Mouse (Mus musculus) lung, embryonic 15.5 days (tissue): ENCODE results near the gene Mkrn1. TPM values are rescaled to one million over a fixed set of nuclear protein-coding genes. Genes with fewer than 3 reads are reported as not detected.
"Not testable (repeated sequence)": the region's sequence is repeated elsewhere in the genome, so short reads cannot be mapped to it uniquely, and the experiment has no call there.

ENCODE experiments used
- ATAC-seq: fragments of 200-750 bp; cut with Nextera tagmentation; 2 replicates; pipeline ENCODE4 v1.8.0; 2017; ENCODE audit warnings: moderate number of reproducible peaks, borderline replicate concordance; ENCODE audit not compliant: low FRiP score, low TSS enrichment; ENCODE audit errors: extremely low read depth
- H3K27ac ChIP-seq: fragments of 300-500 bp; sonication (generic); 2 replicates; pipeline ENCODE4 v1.5.1; 2015; ENCODE audit warnings: moderate library complexity, mild to moderate bottlenecking, inconsistent platforms
- H3K27me3 ChIP-seq: fragments of 300-500 bp; sonication (generic); 2 replicates; pipeline ENCODE4 v1.6.1; 2015; ENCODE audit warnings: inconsistent platforms
- H3K36me3 ChIP-seq: fragments of 300-500 bp; sonication (generic); 2 replicates; pipeline ENCODE4 v1.6.1; 2015; ENCODE audit warnings: inconsistent platforms
- H3K4me1 ChIP-seq: fragments of 300-500 bp; sonication (generic); 2 replicates; pipeline ENCODE4 v1.6.1; 2015; ENCODE audit warnings: inconsistent platforms
- H3K4me2 ChIP-seq: fragments of 300-500 bp; sonication (generic); 2 replicates; pipeline ENCODE4 v1.6.1; 2015; ENCODE audit warnings: inconsistent platforms, mild to moderate bottlenecking, moderate library complexity
- H3K4me3 ChIP-seq: fragments of 300-500 bp; sonication (generic); 2 replicates; pipeline ENCODE4 v1.5.1; 2015; ENCODE audit warnings: mild to moderate bottlenecking, inconsistent platforms
- H3K9ac ChIP-seq: fragments of 300-500 bp; sonication (generic); 2 replicates; pipeline ENCODE4 v1.6.1; 2015; ENCODE audit warnings: inconsistent platforms
- H3K9me3 ChIP-seq: fragments of 300-500 bp; sonication (generic); 2 replicates; pipeline ENCODE4 v1.6.1; 2016; ENCODE audit warnings: inconsistent platforms
- WGBS: fragments of 180-500 bp; shearing (Covaris S2); methylation state at CpG from one replicate; pipeline ENCODE4 v1.1.7; 2015; 5-methylcytosine and 5-hydroxymethylcytosine counted together
- polyA plus RNA-seq: library from polyadenylated mRNA; unstranded; fragments of >200 nt; fragmentation: Nextera tagmentation; extraction: Ambion mirVana; gene quantifications from 2 replicates; pipeline ENCODE4 v1.2.1, GENCODE M21; 2015

Gene Mkrn1
- polyA plus RNA-seq, 1 experiment from 2014 or later: 66.5 TPM

DNA sequence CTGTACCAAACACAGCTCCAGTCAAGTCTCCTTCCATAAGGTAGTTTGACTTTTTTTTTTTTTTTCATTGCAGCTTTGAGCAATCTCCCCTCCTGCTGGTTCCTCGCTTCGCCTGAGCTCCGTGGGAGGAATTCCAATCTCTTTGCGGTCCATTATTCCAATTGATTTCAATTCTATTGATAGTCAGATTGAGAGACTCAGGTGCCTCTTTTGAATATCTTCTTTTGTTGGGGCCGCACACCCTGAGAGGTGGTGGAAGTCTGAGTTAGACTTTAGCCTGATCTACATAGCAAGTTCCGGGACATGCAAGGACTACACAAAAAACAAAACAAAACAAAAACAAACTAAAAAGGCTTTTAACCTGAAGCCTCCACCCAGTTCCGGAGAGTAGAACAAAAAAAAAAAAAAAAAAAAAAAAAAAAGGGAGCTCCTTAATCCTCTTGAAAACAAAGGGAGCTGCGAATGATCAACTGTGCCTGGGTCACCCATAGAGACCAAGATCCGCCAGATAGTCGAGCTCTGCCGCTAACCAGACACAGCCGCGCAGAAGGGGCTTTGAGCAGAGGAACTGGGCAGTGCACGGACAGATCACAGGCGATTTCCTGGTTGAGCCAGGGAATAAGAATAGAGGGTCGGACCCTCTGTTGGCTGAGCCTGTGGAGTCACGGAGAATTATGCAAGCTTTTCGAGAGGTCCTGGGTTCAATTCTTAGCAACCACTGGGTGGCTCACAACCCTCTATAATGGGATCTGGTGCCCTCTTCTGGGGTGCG is 25.7 kb upstream of the Mkrn1 start:
- Histone ChIP-seq H3K36me3 (no peaks in the 10 kb centered on the region), H3K27ac (no peak overlapping the region), H3K27me3 (no peaks in the 10 kb centered on the region), H3K9me3 (no peaks in the 10 kb centered on the region), H3K9ac (no peak overlapping the region), H3K4me2 (no peak overlapping the region), H3K4me3 (no peak overlapping the region), H3K4me1 (no peaks in the 10 kb centered on the region)
- ATAC-seq: no peak
- WGBS: 18% methylated on average over 19 of the region's 19 CpGs

DNA sequence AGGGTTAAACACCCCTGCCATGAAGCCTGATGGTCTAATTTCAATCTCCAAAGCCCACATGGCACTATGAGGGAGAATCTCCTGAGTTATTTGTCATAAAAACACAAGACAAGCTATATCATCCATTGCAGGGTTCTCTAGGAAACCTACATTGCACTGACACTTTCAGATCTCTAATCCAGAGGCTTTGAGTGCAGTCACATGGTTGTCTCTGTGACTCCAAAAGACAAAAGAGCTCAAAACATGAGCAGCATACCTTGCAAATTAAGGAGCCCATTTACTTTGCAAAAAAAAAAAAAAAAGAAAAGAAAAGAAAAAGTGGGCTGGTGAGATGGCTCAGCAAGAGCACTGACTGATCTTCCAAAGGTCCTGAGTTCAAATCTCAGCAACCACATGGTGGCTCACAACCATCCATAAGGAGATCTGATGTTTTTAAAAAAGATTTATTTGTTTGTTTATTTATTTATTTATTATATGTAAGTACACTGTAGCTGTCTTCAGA is 22.6 kb upstream of the Mkrn1 start:
- Histone ChIP-seq H3K4me2 (no peak overlapping the region), H3K4me1 (no peaks in the 10 kb centered on the region)

DNA sequence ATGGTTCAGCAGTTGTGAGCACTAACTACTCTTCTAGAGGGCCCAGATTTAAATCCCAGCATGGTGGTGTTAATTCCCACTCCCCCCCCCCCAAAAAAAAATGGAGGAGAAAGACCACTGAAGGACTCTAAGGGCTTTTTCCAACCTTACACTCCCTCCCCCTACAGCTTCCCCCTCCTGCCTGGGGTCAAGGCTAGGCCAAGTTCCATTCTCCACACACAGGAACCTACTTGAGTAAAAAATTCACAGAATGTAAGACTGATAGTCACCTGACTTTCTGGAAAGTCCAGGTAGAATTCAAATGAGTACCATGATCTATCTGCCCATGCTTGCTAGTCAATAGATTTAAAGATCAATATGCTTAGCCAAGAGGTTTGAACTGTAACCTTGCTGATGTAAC is 19.9 kb upstream of the Mkrn1 start:
- Histone ChIP-seq H3K9me3 (no peaks in the 10 kb centered on the region), H3K9ac (no peak overlapping the region), H3K27me3 (no peaks in the 10 kb centered on the region), H3K36me3 (no peaks in the 10 kb centered on the region), H3K4me3 (no peak overlapping the region), H3K4me2 (no peak overlapping the region), H3K4me1 (no peaks in the 10 kb centered on the region), H3K27ac (no peak overlapping the region)
- no peak for ATAC-seq

More for the DNA sequence above, 22.6 kb upstream of the Mkrn1 start:
- Histone ChIP-seq H3K27me3 (no peaks in the 10 kb centered on the region), H3K36me3 (no peaks in the 10 kb centered on the region), H3K9me3 (no peaks in the 10 kb centered on the region), H3K4me3 (no peak overlapping the region), H3K9ac (no peak overlapping the region), H3K27ac (no peak overlapping the region)
- ATAC-seq: no peak

DNA sequence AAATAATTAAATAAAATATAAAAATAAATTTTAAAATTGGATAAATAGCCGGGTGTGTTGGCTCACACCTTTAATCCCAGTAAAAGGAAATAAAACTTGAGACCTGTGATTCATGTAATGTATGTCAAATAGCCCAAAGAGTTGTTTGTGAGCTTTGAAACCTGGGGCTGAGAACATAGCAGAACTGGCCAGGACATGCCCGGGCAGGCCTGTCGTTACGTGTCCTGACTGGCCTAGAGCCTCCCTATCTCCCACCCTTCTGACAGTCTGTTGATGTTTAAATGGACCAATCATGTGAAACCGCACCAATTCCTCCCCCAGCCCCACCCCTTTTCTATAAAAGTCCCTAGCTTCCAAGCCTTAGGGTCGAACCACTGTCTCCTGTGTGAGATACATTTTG is 17.3 kb upstream of the Mkrn1 start:
- H3K27ac ChIP-seq, H3K27me3 ChIP-seq, H3K4me1 ChIP-seq, H3K9ac ChIP-seq, H3K4me3 ChIP-seq, ATAC-seq, H3K4me2 ChIP-seq, H3K9me3 ChIP-seq, H3K36me3 ChIP-seq: not testable (repeated sequence)
- WGBS: 82% methylated on average over 6 of the region's 6 CpGs

DNA sequence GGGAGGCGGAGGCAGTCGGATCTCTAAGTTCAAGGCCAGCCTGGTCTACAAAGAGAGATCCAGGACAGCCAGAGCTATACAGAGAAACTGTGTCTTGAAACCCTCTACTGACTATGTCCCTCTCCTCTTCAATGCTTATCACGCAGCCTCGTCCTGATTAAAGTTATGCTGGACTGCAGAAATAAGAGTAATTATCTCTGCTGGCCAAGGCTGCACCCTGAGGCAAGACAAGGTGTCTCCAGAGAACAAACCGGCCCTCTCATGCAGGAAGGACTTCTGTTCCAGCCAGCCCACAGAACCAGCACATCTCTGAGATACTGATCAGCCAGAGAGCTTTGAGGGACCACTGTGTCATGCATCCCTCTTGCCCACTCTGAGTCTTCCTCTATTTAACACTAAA is 15.6 kb upstream of the Mkrn1 start:
- Histone ChIP-seq H3K4me3 (no peak overlapping the region), H3K9ac (no peak overlapping the region), H3K9me3 (no peaks in the 10 kb centered on the region), H3K27me3 (no peaks in the 10 kb centered on the region), H3K4me1 (no peaks in the 10 kb centered on the region), H3K36me3 (no peaks in the 10 kb centered on the region), H3K27ac (no peak overlapping the region), H3K4me2 (no peak overlapping the region)
- 80% methylated on average over 5 of the region's 5 CpGs for WGBS
- no peak for ATAC-seq

DNA sequence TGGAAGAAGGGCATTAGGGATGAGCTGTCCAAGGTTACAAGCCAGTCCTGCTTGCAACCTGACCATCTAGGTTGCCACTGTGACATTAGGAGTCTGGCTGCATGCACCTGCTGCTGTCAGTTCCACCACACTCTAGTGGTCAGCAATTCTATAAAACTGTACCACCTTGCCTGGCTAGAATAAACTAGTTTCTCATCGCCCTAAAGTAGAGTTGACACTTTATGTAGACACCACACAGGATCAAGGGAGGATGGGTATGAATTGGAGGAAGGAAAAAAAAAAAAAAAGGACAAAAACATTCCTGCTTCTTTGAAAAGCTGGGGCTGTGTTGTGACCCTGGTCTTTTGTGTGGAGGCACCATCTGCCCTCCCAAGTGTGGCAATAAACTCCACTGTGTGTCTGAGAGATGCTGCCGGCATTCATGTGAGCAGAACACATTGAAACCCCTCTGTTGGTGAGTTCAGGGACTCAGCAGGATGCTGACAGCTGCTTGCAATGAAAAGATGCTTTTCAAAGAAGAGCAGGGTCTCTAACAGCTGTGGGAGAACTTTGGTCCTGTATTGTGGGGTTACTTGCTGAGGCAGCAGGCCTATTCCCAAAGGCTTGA is 14.7 kb upstream of the Mkrn1 start:
- no peak for ATAC-seq
- 66% methylated on average over 2 of the region's 2 CpGs for WGBS
- H3K9me3 ChIP-seq: no peaks in the 10 kb centered on the region
- H3K4me1 ChIP-seq: no peaks in the 10 kb centered on the region
- H3K4me2 ChIP-seq: no peak overlapping the region
- no peak overlapping the region for H3K9ac ChIP-seq
- H3K36me3 ChIP-seq: no peaks in the 10 kb centered on the region
- H3K27ac ChIP-seq: no peak overlapping the region
- H3K4me3 ChIP-seq: no peak overlapping the region
- no peaks in the 10 kb centered on the region for H3K27me3 ChIP-seq

DNA sequence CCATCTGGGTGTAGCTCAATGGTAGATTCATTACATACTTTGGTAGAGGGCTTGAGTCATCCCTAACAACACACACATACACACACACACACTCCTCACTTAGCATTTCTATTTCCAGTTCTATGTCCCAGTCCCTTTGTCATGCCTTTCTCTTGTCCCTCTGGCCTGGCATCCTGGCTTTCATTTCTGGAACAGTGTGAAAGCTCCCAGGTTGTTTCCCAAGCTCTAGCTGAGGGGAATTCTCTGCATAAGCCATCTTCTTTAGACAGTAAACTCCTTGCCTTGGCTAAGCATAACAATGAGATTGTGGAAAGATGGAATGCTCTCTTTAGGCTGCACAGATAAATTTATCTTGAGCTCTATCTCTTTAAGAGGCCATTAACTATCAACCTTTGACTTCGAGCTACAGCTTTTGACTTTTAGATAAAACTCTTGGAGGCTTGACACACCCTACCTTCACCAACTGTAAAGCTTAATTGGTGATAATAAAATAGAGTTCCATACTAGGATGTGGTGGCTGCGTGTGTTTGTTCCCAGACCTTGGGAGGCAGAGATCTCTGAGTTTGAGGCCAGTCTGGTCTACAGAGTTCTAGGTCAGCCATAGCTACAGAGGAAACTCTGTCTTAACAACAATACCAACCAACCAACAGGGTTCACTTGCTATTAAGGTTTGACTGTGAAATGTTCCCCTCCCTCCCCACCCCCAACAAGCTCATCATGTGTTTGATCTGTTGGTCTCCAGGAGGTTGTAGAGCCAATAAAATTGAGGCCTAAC is 14.0 kb upstream of the Mkrn1 start:
- Histone ChIP-seq H3K4me3 (no peak overlapping the region), H3K36me3 (no peaks in the 10 kb centered on the region), H3K9ac (no peak overlapping the region), H3K4me1 (no peaks in the 10 kb centered on the region), H3K4me2 (no peak overlapping the region), H3K9me3 (no peaks in the 10 kb centered on the region), H3K27ac (no peak overlapping the region), H3K27me3 (no peaks in the 10 kb centered on the region)
- WGBS: 52% methylated on average over 2 of the region's 2 CpGs
- no peak for ATAC-seq

DNA sequence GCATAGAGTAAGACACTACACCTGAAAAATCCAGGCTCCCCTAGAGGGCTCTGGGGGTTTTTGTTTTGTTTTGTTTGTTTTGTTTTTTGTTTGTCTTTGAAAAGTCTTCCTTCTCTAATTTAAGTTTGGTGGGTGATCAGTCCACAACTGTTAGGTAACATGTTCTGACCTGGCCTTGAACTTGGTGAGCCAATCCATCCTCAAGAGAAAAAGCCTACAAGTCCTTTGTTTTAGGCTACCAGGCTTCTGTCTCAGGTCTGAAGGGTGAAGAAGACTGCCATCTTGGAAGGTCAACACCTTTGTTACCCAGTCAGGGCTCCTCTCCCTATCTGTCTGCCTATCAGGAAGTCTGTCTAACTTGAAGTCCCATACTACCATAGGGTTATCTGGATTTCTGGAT is 13.4 kb upstream of the Mkrn1 start:
- H3K4me3 ChIP-seq: no peak overlapping the region
- H3K27ac ChIP-seq: no peak overlapping the region
- H3K4me2 ChIP-seq: no peak overlapping the region
- ATAC-seq: no peak
- H3K4me1 ChIP-seq: no peaks in the 10 kb centered on the region
- no peaks in the 10 kb centered on the region for H3K27me3 ChIP-seq
- H3K9ac ChIP-seq: no peak overlapping the region
- H3K9me3 ChIP-seq: no peaks in the 10 kb centered on the region
- no peaks in the 10 kb centered on the region for H3K36me3 ChIP-seq

DNA sequence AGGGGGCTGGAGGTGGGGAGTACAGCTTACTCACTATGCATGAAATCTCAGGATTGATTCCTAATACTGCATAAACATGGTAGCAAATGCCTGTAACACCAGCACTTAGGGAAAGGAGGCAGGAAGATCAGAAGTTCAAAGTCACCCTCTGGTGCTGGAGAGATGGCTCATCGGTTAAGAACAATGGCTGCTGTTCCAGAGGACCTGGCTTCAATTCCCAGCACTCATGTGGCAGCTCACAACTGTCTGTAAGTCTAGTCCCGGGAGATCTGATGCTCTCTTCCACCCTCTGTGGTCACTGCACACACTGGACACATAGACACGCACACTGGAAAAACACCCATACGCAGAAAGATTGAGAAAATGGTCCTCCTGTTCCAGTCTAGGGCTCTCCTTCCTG is 12.9 kb upstream of the Mkrn1 start:
- H3K4me1 ChIP-seq: no peaks in the 10 kb centered on the region
- H3K27me3 ChIP-seq: no peaks in the 10 kb centered on the region
- no peaks in the 10 kb centered on the region for H3K36me3 ChIP-seq
- H3K9ac ChIP-seq: no peak overlapping the region
- H3K9me3 ChIP-seq: no peaks in the 10 kb centered on the region
- ATAC-seq: no peak
- H3K27ac ChIP-seq: no peak overlapping the region
- 85% methylated on average over 4 of the region's 4 CpGs for WGBS
- no peak overlapping the region for H3K4me2 ChIP-seq
- H3K4me3 ChIP-seq: no peak overlapping the region

DNA sequence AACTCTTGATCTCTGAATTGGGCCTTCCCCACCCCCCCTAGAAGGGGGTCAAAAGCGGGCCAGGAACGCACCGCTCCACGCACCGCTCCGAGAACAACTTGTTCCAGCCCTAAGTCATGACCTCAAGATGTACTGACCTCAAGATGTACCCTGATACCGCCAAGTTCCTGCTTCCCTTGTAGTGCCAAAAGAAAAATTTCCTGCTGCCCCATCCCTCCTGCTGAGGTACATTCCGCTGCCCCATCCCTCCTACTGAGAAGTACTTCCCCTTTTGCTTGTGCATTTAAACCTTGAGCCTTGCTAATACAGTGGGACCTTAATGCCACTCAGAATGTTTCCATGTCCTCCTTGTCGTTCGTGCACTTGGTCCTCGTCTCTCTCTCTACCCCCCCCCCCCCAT is 10.5 kb upstream of the Mkrn1 start:
- no peak overlapping the region for H3K4me3 ChIP-seq
- no peaks in the 10 kb centered on the region for H3K4me1 ChIP-seq
- H3K27ac ChIP-seq: no peak overlapping the region
- WGBS: 78% methylated on average over 11 of the region's 11 CpGs
- no peaks in the 10 kb centered on the region for H3K27me3 ChIP-seq
- no peak for ATAC-seq
- no peaks in the 10 kb centered on the region for H3K36me3 ChIP-seq
- no peak overlapping the region for H3K9ac ChIP-seq
- no peak overlapping the region for H3K4me2 ChIP-seq
- H3K9me3 ChIP-seq: no peaks in the 10 kb centered on the region

DNA sequence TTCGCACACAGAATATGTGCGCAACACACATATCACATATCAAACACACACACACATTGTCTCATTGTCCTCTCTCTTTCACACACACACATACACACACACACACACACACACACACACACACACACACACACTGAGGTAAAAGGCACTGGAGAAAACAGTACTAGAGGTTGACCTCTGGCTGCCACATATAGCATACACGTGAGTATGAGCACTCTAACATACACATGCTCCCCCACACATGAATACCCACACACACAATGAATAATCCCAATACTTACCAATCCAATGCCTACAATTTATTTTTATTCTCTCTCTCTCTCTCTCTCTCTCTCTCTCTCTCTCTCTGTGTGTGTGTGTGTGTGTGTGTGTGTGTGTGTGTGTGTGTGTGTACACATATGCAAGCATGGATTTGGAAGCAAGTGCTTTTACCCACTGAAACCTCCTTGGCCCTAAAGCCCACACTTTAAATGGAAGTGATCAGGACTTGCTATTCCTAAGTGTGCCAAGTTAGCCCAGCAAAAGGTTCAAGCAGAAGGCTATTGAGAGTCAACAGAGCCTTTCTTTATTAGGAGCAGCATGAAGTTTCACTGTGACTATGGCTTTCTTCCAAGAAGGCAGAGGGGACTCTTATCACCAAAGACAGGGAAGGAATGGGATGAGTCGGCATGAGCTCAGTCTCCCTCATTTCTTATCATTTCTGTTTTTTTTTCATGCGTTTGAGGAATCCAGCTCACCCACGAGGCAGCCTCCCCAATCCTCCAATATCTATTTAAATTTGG is 8.9 kb upstream of the Mkrn1 start:
- H3K9me3 ChIP-seq: no peaks in the 10 kb centered on the region
- no peaks in the 10 kb centered on the region for H3K27me3 ChIP-seq
- H3K27ac ChIP-seq: no peak overlapping the region
- no peaks in the 10 kb centered on the region for H3K4me1 ChIP-seq
- no peak overlapping the region for H3K4me2 ChIP-seq
- H3K36me3 ChIP-seq: no peaks in the 10 kb centered on the region
- no peak overlapping the region for H3K9ac ChIP-seq
- WGBS: 55% methylated on average over 6 of the region's 6 CpGs
- ATAC-seq: no peak
- no peak overlapping the region for H3K4me3 ChIP-seq
